Mouse (Mus musculus) liver, embryonic 14.5 days (tissue): Measurements from ENCODE around the gene Ncf1. TPM values are rescaled to one million over a fixed set of nuclear protein-coding genes. Genes with fewer than 3 reads are reported as not detected.

Experiments used
- ATAC-seq: fragments of 200-750 bp; cut with Nextera tagmentation; 2 replicates; pipeline ENCODE4 v1.8.0; 2017; ENCODE audit warnings: moderate number of reproducible peaks, mild to moderate bottlenecking, moderate library complexity; ENCODE audit not compliant: insufficient read depth
- DNase-seq, 3 experiments: peaks; one replicate each; pipeline ENCODE4 v3.0.0-alpha.2; 2012 to 2013; ENCODE audit warnings: low read depth in 3 of 3, low spot score in 3 of 3
- H3K27ac ChIP-seq: fragments of 300-500 bp; sonication (generic); 2 replicates; pipeline ENCODE4 v1.5.1; 2014; ENCODE audit warnings: moderate library complexity, mild to moderate bottlenecking, control low read depth, inconsistent platforms
- H3K27me3 ChIP-seq: fragments of 300-500 bp; sonication (generic); 2 replicates; pipeline ENCODE4 v1.6.1; 2014; ENCODE audit warnings: mild to moderate bottlenecking, low read length, moderate library complexity; ENCODE audit not compliant: control insufficient read depth, insufficient read depth
- H3K36me3 ChIP-seq: fragments of 300-500 bp; sonication (generic); replicated peaks from 2 replicates; pipeline ENCODE4 v1.6.1; 2014; ENCODE audit warnings: low read depth; ENCODE audit not compliant: control insufficient read depth, insufficient read depth
- H3K4me1 ChIP-seq, 2 experiments: fragments of 200-500 bp in 1 of 2; fragments of 300-500 bp in 1 of 2; sonication (generic) in 1 of 2; replicated peaks; 2 replicates each; pipeline ENCODE4 v1.6.1; 2012 to 2014; ENCODE audit warnings: antibody characterized with exemption in 1 of 2, inconsistent platforms in 1 of 2, low read length in 1 of 2; ENCODE audit not compliant: control insufficient read depth in 2 of 2, insufficient read depth in 2 of 2
- H3K4me2 ChIP-seq: fragments of 300-500 bp; sonication (generic); 2 replicates; pipeline ENCODE4 v1.6.1; 2014; ENCODE audit warnings: low read depth, mild to moderate bottlenecking, control low read depth, moderate library complexity
- H3K4me3 ChIP-seq, 2 experiments: fragments of 200-500 bp in 1 of 2; fragments of 300-500 bp in 1 of 2; sonication (generic) in 1 of 2; 2 replicates each; pipeline ENCODE4 v1.5.1; 2012 to 2014; ENCODE audit warnings: low read depth in 2 of 2, low read length in 2 of 2, mild to moderate bottlenecking in 2 of 2, control low read depth in 1 of 2, inconsistent platforms in 1 of 2, moderate library complexity in 1 of 2; ENCODE audit not compliant: insufficient read depth in 1 of 2
- H3K9ac ChIP-seq: fragments of 300-500 bp; sonication (generic); replicated peaks from 2 replicates; pipeline ENCODE4 v1.6.1; 2014; ENCODE audit warnings: mild to moderate bottlenecking, control low read depth, moderate library complexity
- H3K9me3 ChIP-seq: fragments of 300-500 bp; sonication (generic); 2 replicates; pipeline ENCODE4 v1.6.1; 2016; ENCODE audit warnings: low read length, mixed read lengths; ENCODE audit not compliant: control insufficient read depth
- CTCF ChIP-seq: IDR thresholded peaks from 2 replicates; pipeline ENCODE4 v1.5.1; 2016; ENCODE audit warnings: antibody characterized with exemption, low read depth, control low read depth
- EP300 ChIP-seq: IDR thresholded peaks from 2 replicates; pipeline ENCODE4 v1.6.1; 2016; ENCODE audit warnings: antibody characterized with exemption, low read depth
- WGBS: fragments of 180-500 bp; shearing (Covaris S2); extraction: QIAGEN DNeasy Blood & Tissue Kit; methylation state at CpG from one replicate; pipeline ENCODE4 v1.1.7; 2014; ENCODE audit not compliant: insufficient replicate concordance; 5-methylcytosine and 5-hydroxymethylcytosine counted together
- polyA plus RNA-seq, 2 experiments: library from polyadenylated mRNA; depleted of rRNA in 1 of 2; stranded (reverse) in 1 of 2; unstranded in 1 of 2; fragments of >200 nt; fragmentation: Nextera tagmentation in 1 of 2; extraction: Ambion mirVana in 1 of 2; gene quantifications; 2 replicates each; pipeline versions ENCODE4 v1.2.1 to v1.2.3; 2012 to 2014

The Ncf1 gene
- polyA plus RNA-seq, 2 experiments: 9.8 to 11.1 TPM

- Histone ChIP-seq H3K27me3 (peaks cover 3% of the 10 kb centered on the region), H3K9me3 (no peaks in the 10 kb centered on the region), H3K4me1 (no peaks in the 10 kb centered on the region), H3K36me3 (no peaks in the 10 kb centered on the region), H3K4me2 (peak overlapping the region; percentile 54), H3K9ac (no peak overlapping the region), H3K4me3 (no peak overlapping the region), H3K27ac (no peak overlapping the region)
- TF ChIP-seq CTCF: no peak
- TF ChIP-seq EP300: no peak
- ATAC-seq: no peak
- no peak for DNase-seq
- WGBS: 33% methylated on average over 4 of the region's 4 CpGs
These were observed 8.1 kb downstream of the Ncf1 start for GRCm38 (mm10) chr5:134221278-134221677.

GRCm38 (mm10) chr5:134217900-134218299, 11.5 kb downstream of the Ncf1 start:
- DNase-seq (no peak), ATAC-seq (no peak)
- no peaks in the 10 kb centered on the region; a peak in 1 of 4 replicates for H3K4me1 ChIP-seq
- 75% methylated on average over 7 of the region's 7 CpGs for WGBS
- no peaks in the 10 kb centered on the region for H3K9me3 ChIP-seq
- no peak overlapping the region for H3K4me2 ChIP-seq
- no peak overlapping the region for H3K27ac ChIP-seq
- no peaks in the 10 kb centered on the region for H3K36me3 ChIP-seq
- H3K9ac ChIP-seq: no peak overlapping the region
- TF ChIP-seq EP300: no peak
- no peak for TF ChIP-seq CTCF
- no peak overlapping the region for H3K4me3 ChIP-seq
- H3K27me3 ChIP-seq: peaks cover 3% of the 10 kb centered on the region

GRCm38 (mm10) chr5:134214021-134214806, 15.2 kb downstream of the Ncf1 start:
- H3K4me1 ChIP-seq: peaks cover 0 to 6% of the 10 kb centered on the region in 2 experiments; a peak in 1 of 4 replicates
- H3K27ac ChIP-seq: no peak overlapping the region
- no peak for DNase-seq

GRCm38 (mm10) chr5:134209931-134210554, 19.4 kb downstream of the Ncf1 start:
- Histone ChIP-seq H3K4me1 (peaks cover 0 to 6% of the 10 kb centered on the region in 2 experiments; a peak in 1 of 4 replicates), H3K9ac (no peak overlapping the region), H3K4me2 (no peak overlapping the region), H3K4me3 (no peak overlapping the region), H3K36me3 (no peaks in the 10 kb centered on the region), H3K9me3 (no peaks in the 10 kb centered on the region), H3K27me3 (no peaks in the 10 kb centered on the region), H3K27ac (no peak overlapping the region)
- TF ChIP-seq EP300 (no peak), CTCF (0 out of 2 replicates have a peak, but pooled peaks have one; percentile 2)
- DNase-seq (no peak), ATAC-seq (0 out of 2 replicates have a peak, but pooled peaks have one; percentile 41)
- 40% methylated on average over 11 of the region's 11 CpGs for WGBS

More at GRCm38 (mm10) chr5:134214021-134214806, 15.2 kb downstream of the Ncf1 start:
- WGBS: 30% methylated on average over 12 of the region's 12 CpGs
- Histone ChIP-seq H3K36me3 (no peaks in the 10 kb centered on the region), H3K9ac (no peak overlapping the region), H3K9me3 (no peaks in the 10 kb centered on the region), H3K4me3 (no peak overlapping the region), H3K4me2 (no peak overlapping the region), H3K27me3 (no peaks in the 10 kb centered on the region)
- peak; percentile 20; the same call in 1 of the 2 replicates for ATAC-seq
- no peak for TF ChIP-seq CTCF
- TF ChIP-seq EP300: no peak

GRCm38 (mm10) chr5:134206721-134207120, 22.7 kb downstream of the Ncf1 start:
- Histone ChIP-seq H3K4me3 (no peak overlapping the region), H3K27ac (no peak overlapping the region), H3K9ac (no peak overlapping the region), H3K4me1 (peaks cover 0 to 6% of the 10 kb centered on the region in 2 experiments; a peak in 1 of 4 replicates), H3K27me3 (no peaks in the 10 kb centered on the region), H3K4me2 (no peak overlapping the region), H3K9me3 (no peaks in the 10 kb centered on the region), H3K36me3 (no peaks in the 10 kb centered on the region)
- 40% methylated on average over 10 of the region's 10 CpGs for WGBS
- DNase-seq (no peak), ATAC-seq (no peak)
- TF ChIP-seq CTCF (no peak), EP300 (no peak)
